Mouse (Mus musculus) left cerebral cortex, postnatal 10 days (tissue): ENCODE results near the gene 1700012B07Rik. TPM values are rescaled to one million over a fixed set of nuclear protein-coding genes. Genes with fewer than 3 reads are reported as not detected.
A peak's percentile ranks its signal among the peaks of the same experiment; 100 is the strongest.

Experiments used
- DNase-seq, 2 experiments: peaks; one replicate each; pipeline ENCODE4 v3.0.0; 2021 to 2022; ENCODE audit warnings: low spot score in 2 of 2, mixed read lengths in 1 of 2; ENCODE audit errors: extremely low spot score in 1 of 2
- intact Hi-C: fragments of 180-260 bp; cut with DNase I; formaldehyde crosslinking; loops from one replicate; pipeline ENCODE4 v1.15.1; 2025
- total RNA-seq, 2 experiments: library from RNA; stranded (reverse); gene quantifications; 2 replicates each; pipeline ENCODE4 v1.2.3; 2021

The 1700012B07Rik gene
- total RNA-seq, 2 experiments from 2014 or later = not detected

GRCm38 (mm10) chr11:109785392-109785791, 42.5 kb downstream of the 1700012B07Rik start:
- peak in 1 of 2 experiments; percentile 12 for DNase-seq
- intact Hi-C loops = no loop called here

GRCm38 (mm10) chr11:109771381-109771780, 56.5 kb downstream of the 1700012B07Rik start:
- intact Hi-C loops = no loop called here
- DNase-seq = no peak

- intact Hi-C loops = no loop called here
- no peak for DNase-seq
Observed at GRCm38 (mm10) chr11:109770185-109770584, 57.7 kb downstream of the 1700012B07Rik start.

GRCm38 (mm10) chr11:109769091-109769490, 58.8 kb downstream of the 1700012B07Rik start:
- intact Hi-C loops = no loop called here
- no peak for DNase-seq

GRCm38 (mm10) chr11:109760063-109760462, 67.8 kb downstream of the 1700012B07Rik start:
- intact Hi-C loops = no loop called here

GRCm38 (mm10) chr11:109758616-109759215, 69.1 kb downstream of the 1700012B07Rik start:
- no peak for DNase-seq
- intact Hi-C loops = no loop called here

More at GRCm38 (mm10) chr11:109760063-109760462, 67.8 kb downstream of the 1700012B07Rik start:
- DNase-seq = no peak

GRCm38 (mm10) chr11:109754105-109754602, 73.7 kb downstream of the 1700012B07Rik start:
- intact Hi-C loops = no loop called here

GRCm38 (mm10) chr11:109751636-109752603, 75.9 kb downstream of the 1700012B07Rik start:
- no peak for DNase-seq
- intact Hi-C loops = no loop called here

More at GRCm38 (mm10) chr11:109754105-109754602, 73.7 kb downstream of the 1700012B07Rik start:
- DNase-seq = peak; percentile 26 to 47

GRCm38 (mm10) chr11:109745210-109745609, 82.6 kb downstream of the 1700012B07Rik start:
- no peak for DNase-seq
- intact Hi-C loops = no loop called here

GRCm38 (mm10) chr11:109737967-109738366, 89.9 kb downstream of the 1700012B07Rik start:
- intact Hi-C loops = no loop called here
- DNase-seq = no peak

Other genes starting within 250 kb of the 1700012B07Rik start
- 10 to 100 TPM; 17.2 to 17.5 TPM for gene Wipi1, start 216.1 kb downstream of the 1700012B07Rik start, total RNA-seq
- 100 to 1,000 TPM; 412 to 433 TPM for gene Prkar1a, start 178.6 kb downstream of the 1700012B07Rik start, total RNA-seq
- gene Fam20a, start 105.8 kb downstream of the 1700012B07Rik start, total RNA-seq = 10 to 100 TPM; 12.0 to 14.2 TPM
- gene Abca8b, start 167.8 kb upstream of the 1700012B07Rik start, total RNA-seq = 1 to 10 TPM; 7.4 to 7.8 TPM